Mouse (Mus musculus) lung, embryonic 15.5 days (tissue): ENCODE measurements at regions not wholly inside any gene's neighbourhood (a gene's known extent, or its start where the extent isn't known, plus 50 kb on each side); places are given as distances from the start of the nearest gene placed in this dataset.

Experiments
- ATAC-seq: fragments of 200-750 bp; cut with Nextera tagmentation; 2 replicates; pipeline ENCODE4 v1.8.0; 2017; ENCODE audit warnings: moderate number of reproducible peaks, borderline replicate concordance; ENCODE audit not compliant: low FRiP score, low TSS enrichment; ENCODE audit errors: extremely low read depth
- H3K27ac ChIP-seq: fragments of 300-500 bp; sonication (generic); 2 replicates; pipeline ENCODE4 v1.5.1; 2015; ENCODE audit warnings: moderate library complexity, mild to moderate bottlenecking, inconsistent platforms
- H3K27me3 ChIP-seq: fragments of 300-500 bp; sonication (generic); 2 replicates; pipeline ENCODE4 v1.6.1; 2015; ENCODE audit warnings: inconsistent platforms
- H3K36me3 ChIP-seq: fragments of 300-500 bp; sonication (generic); 2 replicates; pipeline ENCODE4 v1.6.1; 2015; ENCODE audit warnings: inconsistent platforms
- H3K4me1 ChIP-seq: fragments of 300-500 bp; sonication (generic); 2 replicates; pipeline ENCODE4 v1.6.1; 2015; ENCODE audit warnings: inconsistent platforms
- H3K4me2 ChIP-seq: fragments of 300-500 bp; sonication (generic); 2 replicates; pipeline ENCODE4 v1.6.1; 2015; ENCODE audit warnings: inconsistent platforms, mild to moderate bottlenecking, moderate library complexity
- H3K4me3 ChIP-seq: fragments of 300-500 bp; sonication (generic); 2 replicates; pipeline ENCODE4 v1.5.1; 2015; ENCODE audit warnings: mild to moderate bottlenecking, inconsistent platforms
- H3K9ac ChIP-seq: fragments of 300-500 bp; sonication (generic); 2 replicates; pipeline ENCODE4 v1.6.1; 2015; ENCODE audit warnings: inconsistent platforms
- H3K9me3 ChIP-seq: fragments of 300-500 bp; sonication (generic); 2 replicates; pipeline ENCODE4 v1.6.1; 2016; ENCODE audit warnings: inconsistent platforms
- WGBS: fragments of 180-500 bp; shearing (Covaris S2); methylation state at CpG from one replicate; pipeline ENCODE4 v1.1.7; 2015; 5-methylcytosine and 5-hydroxymethylcytosine counted together

GRCm38 (mm10) chr6:99964540-99964939, 238.3 kb upstream of the Prok2 start:
- Histone ChIP-seq H3K9ac (no peak overlapping the region), H3K4me1 (peaks cover 48% of the 10 kb centered on the region), H3K9me3 (no peaks in the 10 kb centered on the region), H3K4me3 (no peak overlapping the region), H3K27ac (no peak overlapping the region), H3K4me2 (no peak overlapping the region), H3K36me3 (no peaks in the 10 kb centered on the region), H3K27me3 (no peaks in the 10 kb centered on the region)
- ATAC-seq: no peak
- 69% methylated on average over 3 of the region's 3 CpGs for WGBS

- Histone ChIP-seq H3K27me3 (no peaks in the 10 kb centered on the region), H3K4me3 (no peak overlapping the region), H3K4me1 (peaks cover 50% of the 10 kb centered on the region), H3K27ac (no peak overlapping the region), H3K4me2 (no peak overlapping the region), H3K36me3 (no peaks in the 10 kb centered on the region), H3K9ac (no peak overlapping the region), H3K9me3 (no peaks in the 10 kb centered on the region)
- 62% methylated on average over 4 of the region's 4 CpGs for WGBS
- no peak for ATAC-seq
Measured at GRCm38 (mm10) chr6:99964007-99964406, 237.8 kb upstream of the Prok2 start.

- WGBS: 43% methylated on average over 4 of the region's 4 CpGs
- Histone ChIP-seq H3K27ac (no peak overlapping the region), H3K4me3 (no peak overlapping the region), H3K4me2 (no peak overlapping the region), H3K9me3 (no peaks in the 10 kb centered on the region), H3K4me1 (peaks cover 33% of the 10 kb centered on the region), H3K27me3 (no peaks in the 10 kb centered on the region), H3K36me3 (no peaks in the 10 kb centered on the region), H3K9ac (no peak overlapping the region)
- ATAC-seq: no peak
Measured at GRCm38 (mm10) chr6:99959371-99959770, 233.2 kb upstream of the Prok2 start.

GRCm38 (mm10) chr6:99954832-99955830, 228.9 kb upstream of the Prok2 start:
- 69% methylated on average over 22 of the region's 22 CpGs for WGBS
- H3K4me3 ChIP-seq: no peak overlapping the region
- H3K27ac ChIP-seq: no peak overlapping the region
- no peaks in the 10 kb centered on the region for H3K9me3 ChIP-seq
- no peak overlapping the region for H3K9ac ChIP-seq
- ATAC-seq: peak; percentile 67; the same call in 1 of the 2 replicates
- no peaks in the 10 kb centered on the region for H3K27me3 ChIP-seq
- H3K4me1 ChIP-seq: peaks cover 18% of the 10 kb centered on the region; the same call in 1 of the 2 replicates
- no peaks in the 10 kb centered on the region for H3K36me3 ChIP-seq
- no peak overlapping the region for H3K4me2 ChIP-seq

- H3K9me3 ChIP-seq: no peaks in the 10 kb centered on the region
- ATAC-seq: no peak
- no peaks in the 10 kb centered on the region for H3K27me3 ChIP-seq
- H3K4me3 ChIP-seq: no peak overlapping the region
- H3K27ac ChIP-seq: no peak overlapping the region
- H3K9ac ChIP-seq: no peak overlapping the region
- H3K36me3 ChIP-seq: no peaks in the 10 kb centered on the region
- H3K4me2 ChIP-seq: no peak overlapping the region
- H3K4me1 ChIP-seq: peaks cover 8% of the 10 kb centered on the region; the same call in 1 of the 2 replicates
- WGBS: 67% methylated on average over 11 of the region's 11 CpGs
Measured at GRCm38 (mm10) chr6:99953980-99954776, 228.0 kb upstream of the Prok2 start.

- Histone ChIP-seq H3K4me3 (no peak overlapping the region), H3K27me3 (no peaks in the 10 kb centered on the region), H3K36me3 (no peaks in the 10 kb centered on the region), H3K9me3 (no peaks in the 10 kb centered on the region), H3K27ac (no peak overlapping the region), H3K4me1 (peaks cover 20% of the 10 kb centered on the region; the same call in 1 of the 2 replicates), H3K9ac (no peak overlapping the region), H3K4me2 (no peak overlapping the region)
- ATAC-seq: no peak
- WGBS: 80% methylated on average over 8 of the region's 8 CpGs
Measured at GRCm38 (mm10) chr6:99950811-99951210, 224.6 kb upstream of the Prok2 start.

- no peak overlapping the region for H3K4me2 ChIP-seq
- no peaks in the 10 kb centered on the region for H3K9me3 ChIP-seq
- H3K4me1 ChIP-seq: peaks cover 24% of the 10 kb centered on the region
- no peak overlapping the region for H3K9ac ChIP-seq
- WGBS: 34% methylated on average over 2 of the region's 2 CpGs
- 0 out of 2 replicates have a peak, but pooled peaks have one; percentile 41 for ATAC-seq
- no peak overlapping the region for H3K4me3 ChIP-seq
- 0 out of 2 replicates have a peak overlapping the region, but pooled peaks have one; percentile 34 for H3K27ac ChIP-seq
- H3K36me3 ChIP-seq: no peaks in the 10 kb centered on the region
- H3K27me3 ChIP-seq: no peaks in the 10 kb centered on the region
Measured at GRCm38 (mm10) chr6:99946917-99947316, 220.7 kb upstream of the Prok2 start.

GRCm38 (mm10) chr6:99946481-99946880, 220.3 kb upstream of the Prok2 start:
- WGBS: 58% methylated on average over 3 of the region's 3 CpGs
- H3K4me2 ChIP-seq: no peak overlapping the region
- H3K27ac ChIP-seq: 0 out of 2 replicates have a peak overlapping the region, but pooled peaks have one; percentile 31
- no peaks in the 10 kb centered on the region for H3K9me3 ChIP-seq
- no peaks in the 10 kb centered on the region for H3K36me3 ChIP-seq
- no peak overlapping the region for H3K4me3 ChIP-seq
- no peak for ATAC-seq
- H3K4me1 ChIP-seq: peaks cover 24% of the 10 kb centered on the region
- H3K27me3 ChIP-seq: no peaks in the 10 kb centered on the region
- H3K9ac ChIP-seq: no peak overlapping the region

GRCm38 (mm10) chr6:99945691-99946090, 219.5 kb upstream of the Prok2 start:
- Histone ChIP-seq H3K27ac (no peak overlapping the region), H3K4me1 (peaks cover 24% of the 10 kb centered on the region), H3K9ac (no peak overlapping the region), H3K36me3 (no peaks in the 10 kb centered on the region), H3K27me3 (no peaks in the 10 kb centered on the region; the same call in 1 of the 2 replicates), H3K4me3 (no peak overlapping the region), H3K9me3 (no peaks in the 10 kb centered on the region), H3K4me2 (no peak overlapping the region)
- WGBS: 59% methylated on average over 2 of the region's 2 CpGs
- ATAC-seq: no peak

- no peak for ATAC-seq
- H3K4me1 ChIP-seq: peaks cover 30% of the 10 kb centered on the region
- no peak overlapping the region for H3K4me3 ChIP-seq
- H3K9ac ChIP-seq: no peak overlapping the region
- WGBS: 57% methylated on average over 1 of the region's 1 CpGs
- H3K36me3 ChIP-seq: no peaks in the 10 kb centered on the region
- no peaks in the 10 kb centered on the region for H3K9me3 ChIP-seq
- H3K27me3 ChIP-seq: no peaks in the 10 kb centered on the region; the same call in 1 of the 2 replicates
- no peak overlapping the region for H3K27ac ChIP-seq
- no peak overlapping the region for H3K4me2 ChIP-seq
Measured at GRCm38 (mm10) chr6:99942958-99943357, 216.8 kb upstream of the Prok2 start.

- Histone ChIP-seq H3K4me1 (peaks cover 22% of the 10 kb centered on the region), H3K4me3 (no peak overlapping the region), H3K9me3 (no peaks in the 10 kb centered on the region), H3K27ac (no peak overlapping the region), H3K9ac (no peak overlapping the region), H3K27me3 (no peaks in the 10 kb centered on the region; the same call in 1 of the 2 replicates), H3K36me3 (no peaks in the 10 kb centered on the region), H3K4me2 (no peak overlapping the region)
- no peak for ATAC-seq
- whole genome bisulfite sequencing: 33% methylated on average over 5 of the region's 5 CpGs
Measured at GRCm38 (mm10) chr6:99940118-99940517, 213.9 kb upstream of the Prok2 start.
